Mouse (Mus musculus) limb, embryonic 13.5 days (tissue): ENCODE measurements around the gene Zmynd8. TPM values are rescaled to one million over a fixed set of nuclear protein-coding genes. Genes with fewer than 3 reads are reported as not detected.
A peak's percentile ranks its signal among the peaks of the same experiment; 100 is the strongest.

Experiments used
- ATAC-seq: fragments of 200-750 bp; cut with Nextera tagmentation; 2 replicates; pipeline ENCODE4 v1.8.0; 2017; ENCODE audit warnings: low read depth, moderate number of reproducible peaks, moderate TSS enrichment; ENCODE audit not compliant: low FRiP score
- H3K27ac ChIP-seq: fragments of 300-500 bp; sonication (generic); 2 replicates; pipeline ENCODE4 v1.5.1; 2015; ENCODE audit warnings: inconsistent platforms, mild to moderate bottlenecking, moderate library complexity
- H3K27me3 ChIP-seq: fragments of 300-500 bp; sonication (generic); 2 replicates; pipeline ENCODE4 v1.6.1; 2015; ENCODE audit warnings: mild to moderate bottlenecking, inconsistent platforms
- H3K36me3 ChIP-seq: fragments of 300-500 bp; sonication (generic); 2 replicates; pipeline ENCODE4 v1.6.1; 2015; ENCODE audit warnings: inconsistent platforms, mild to moderate bottlenecking, moderate library complexity
- H3K4me1 ChIP-seq: fragments of 300-500 bp; sonication (generic); 2 replicates; pipeline ENCODE4 v1.6.1; 2015; ENCODE audit warnings: inconsistent platforms
- H3K4me2 ChIP-seq: fragments of 300-500 bp; sonication (generic); replicated peaks from 2 replicates; pipeline ENCODE4 v1.6.1; 2015; ENCODE audit warnings: inconsistent platforms, mild to moderate bottlenecking, moderate library complexity
- H3K4me3 ChIP-seq: fragments of 300-500 bp; sonication (generic); 2 replicates; pipeline ENCODE4 v1.5.1; 2015; ENCODE audit warnings: moderate library complexity, mild to moderate bottlenecking, inconsistent platforms
- H3K9ac ChIP-seq: fragments of 300-500 bp; sonication (generic); 2 replicates; pipeline ENCODE4 v1.6.1; 2015; ENCODE audit warnings: mild to moderate bottlenecking, inconsistent platforms
- H3K9me3 ChIP-seq: fragments of 300-500 bp; sonication (generic); 2 replicates; pipeline ENCODE4 v1.6.1; 2016; ENCODE audit warnings: inconsistent platforms
- WGBS: fragments of 180-500 bp; shearing (Covaris S2); methylation state at CpG from one replicate; pipeline ENCODE4 v1.1.7; 2015; 5-methylcytosine and 5-hydroxymethylcytosine counted together
- polyA plus RNA-seq: library from polyadenylated mRNA; unstranded; fragments of >200 nt; fragmentation: Nextera tagmentation; extraction: Ambion mirVana; gene quantifications from 2 replicates; pipeline ENCODE4 v1.2.1, GENCODE M21; 2015

Gene Zmynd8
- polyA plus RNA-seq, 1 experiment from 2014 or later: 65.7 TPM

GRCm38 (mm10) chr2:165782324-165782723, 116.5 kb downstream of the Zmynd8 start:
- no peak overlapping the region for H3K9ac ChIP-seq
- H3K4me2 ChIP-seq: no peak overlapping the region

GRCm38 (mm10) chr2:165778927-165779326, 119.9 kb downstream of the Zmynd8 start:
- no peak overlapping the region for H3K4me2 ChIP-seq
- 0 out of 2 replicates have a peak, but pooled peaks have one; percentile 49 for ATAC-seq
- H3K4me3 ChIP-seq: no peak overlapping the region
- peaks cover 13% of the 10 kb centered on the region for H3K4me1 ChIP-seq
- no peaks in the 10 kb centered on the region for H3K27me3 ChIP-seq
- peaks cover 23% of the 10 kb centered on the region for H3K36me3 ChIP-seq
- 28% methylated on average over 6 of the region's 6 CpGs for WGBS
- no peak overlapping the region for H3K27ac ChIP-seq
- H3K9me3 ChIP-seq: peaks cover 8% of the 10 kb centered on the region; the same call in 1 of the 2 replicates
- H3K9ac ChIP-seq: no peak overlapping the region

More at GRCm38 (mm10) chr2:165782324-165782723, 116.5 kb downstream of the Zmynd8 start:
- 0 out of 2 replicates have a peak, but pooled peaks have one; percentile 13 for ATAC-seq
- peaks cover 13% of the 10 kb centered on the region for H3K4me1 ChIP-seq
- no peak overlapping the region for H3K27ac ChIP-seq
- no peaks in the 10 kb centered on the region for H3K9me3 ChIP-seq
- H3K36me3 ChIP-seq: peaks cover 53% of the 10 kb centered on the region
- 38% methylated on average over 5 of the region's 5 CpGs for WGBS
- H3K4me3 ChIP-seq: no peak overlapping the region
- no peaks in the 10 kb centered on the region for H3K27me3 ChIP-seq

- Histone ChIP-seq H3K9me3 (peaks cover 4% of the 10 kb centered on the region; the same call in 1 of the 2 replicates), H3K27me3 (no peaks in the 10 kb centered on the region), H3K4me2 (no peak overlapping the region), H3K4me1 (peaks cover 12% of the 10 kb centered on the region), H3K4me3 (no peak overlapping the region), H3K9ac (no peak overlapping the region), H3K36me3 (peaks cover 6% of the 10 kb centered on the region), H3K27ac (no peak overlapping the region)
- no peak for ATAC-seq
- 26% methylated on average over 10 of the region's 10 CpGs for WGBS
These were observed 129.4 kb downstream of the Zmynd8 start for GRCm38 (mm10) chr2:165769375-165769948.

- no peaks in the 10 kb centered on the region for H3K9me3 ChIP-seq
- no peak overlapping the region for H3K4me3 ChIP-seq
- no peak overlapping the region for H3K4me2 ChIP-seq
- no peak overlapping the region for H3K9ac ChIP-seq
- no peaks in the 10 kb centered on the region for H3K27me3 ChIP-seq
- ATAC-seq: no peak
- peaks cover 7% of the 10 kb centered on the region for H3K36me3 ChIP-seq
- WGBS: 43% methylated on average over 11 of the region's 11 CpGs
- H3K4me1 ChIP-seq: peaks cover 12% of the 10 kb centered on the region
- no peak overlapping the region for H3K27ac ChIP-seq
These were observed 129.9 kb downstream of the Zmynd8 start for GRCm38 (mm10) chr2:165768805-165769358.

GRCm38 (mm10) chr2:165759421-165759985, 139.3 kb downstream of the Zmynd8 start:
- Histone ChIP-seq H3K4me3 (no peak overlapping the region), H3K4me1 (no peaks in the 10 kb centered on the region), H3K4me2 (no peak overlapping the region), H3K36me3 (peaks cover 4% of the 10 kb centered on the region; the same call in 1 of the 2 replicates), H3K9ac (no peak overlapping the region; the same call in 1 of the 2 replicates), H3K27ac (no peak overlapping the region), H3K27me3 (no peaks in the 10 kb centered on the region), H3K9me3 (no peaks in the 10 kb centered on the region)
- ATAC-seq: 0 out of 2 replicates have a peak, but pooled peaks have one; percentile 59
- WGBS: 80% methylated on average over 13 of the region's 13 CpGs

GRCm38 (mm10) chr2:165758534-165758933, 140.3 kb downstream of the Zmynd8 start:
- WGBS: 42% methylated on average over 5 of the region's 5 CpGs
- no peaks in the 10 kb centered on the region for H3K9me3 ChIP-seq
- no peak overlapping the region for H3K9ac ChIP-seq
- no peak overlapping the region for H3K4me3 ChIP-seq
- H3K27me3 ChIP-seq: no peaks in the 10 kb centered on the region
- no peak overlapping the region for H3K27ac ChIP-seq
- no peak for ATAC-seq
- no peaks in the 10 kb centered on the region for H3K36me3 ChIP-seq
- H3K4me2 ChIP-seq: no peak overlapping the region
- no peaks in the 10 kb centered on the region for H3K4me1 ChIP-seq

- no peak overlapping the region for H3K9ac ChIP-seq
- no peak for ATAC-seq
- H3K27me3 ChIP-seq: no peaks in the 10 kb centered on the region
- H3K9me3 ChIP-seq: no peaks in the 10 kb centered on the region
- H3K27ac ChIP-seq: no peak overlapping the region
- H3K36me3 ChIP-seq: no peaks in the 10 kb centered on the region
- H3K4me2 ChIP-seq: no peak overlapping the region
- no peak overlapping the region for H3K4me3 ChIP-seq
- WGBS: 71% methylated on average over 15 of the region's 15 CpGs
- no peaks in the 10 kb centered on the region for H3K4me1 ChIP-seq
These were observed 141.0 kb downstream of the Zmynd8 start for GRCm38 (mm10) chr2:165757799-165758198.

GRCm38 (mm10) chr2:165752704-165753103, 146.1 kb downstream of the Zmynd8 start:
- WGBS: 82% methylated on average over 4 of the region's 4 CpGs
- H3K9ac ChIP-seq: no peak overlapping the region
- no peak for ATAC-seq

GRCm38 (mm10) chr2:165751068-165751467, 147.7 kb downstream of the Zmynd8 start:
- ATAC-seq: peak; percentile 55
- Histone ChIP-seq H3K4me1 (peaks cover 19% of the 10 kb centered on the region), H3K4me2 (no peak overlapping the region), H3K4me3 (no peak overlapping the region), H3K9ac (no peak overlapping the region), H3K27me3 (peaks cover 22% of the 10 kb centered on the region), H3K36me3 (no peaks in the 10 kb centered on the region), H3K27ac (no peak overlapping the region), H3K9me3 (no peaks in the 10 kb centered on the region)
- WGBS: 30% methylated on average over 7 of the region's 7 CpGs

More at GRCm38 (mm10) chr2:165752704-165753103, 146.1 kb downstream of the Zmynd8 start:
- peaks cover 18% of the 10 kb centered on the region for H3K27me3 ChIP-seq
- no peak overlapping the region for H3K4me2 ChIP-seq
- H3K4me1 ChIP-seq: peaks cover 19% of the 10 kb centered on the region
- H3K36me3 ChIP-seq: no peaks in the 10 kb centered on the region
- H3K27ac ChIP-seq: no peak overlapping the region
- H3K4me3 ChIP-seq: no peak overlapping the region
- no peaks in the 10 kb centered on the region for H3K9me3 ChIP-seq

GRCm38 (mm10) chr2:165748426-165748825, 150.4 kb downstream of the Zmynd8 start:
- H3K4me3 ChIP-seq: no peak overlapping the region
- 7% methylated on average over 11 of the region's 11 CpGs for WGBS
- peaks cover 22% of the 10 kb centered on the region for H3K4me1 ChIP-seq
- peak overlapping the region; percentile 45; the same call in 1 of the 2 replicates for H3K9ac ChIP-seq
- no peak for ATAC-seq
- H3K4me2 ChIP-seq: 0 out of 2 replicates have a peak overlapping the region, but pooled peaks have one; percentile 25
- no peaks in the 10 kb centered on the region for H3K36me3 ChIP-seq
- H3K27me3 ChIP-seq: peaks cover 22% of the 10 kb centered on the region
- no peaks in the 10 kb centered on the region for H3K9me3 ChIP-seq
- peak overlapping the region; percentile 33 for H3K27ac ChIP-seq

- ATAC-seq: no peak
- 38% methylated on average over 7 of the region's 7 CpGs for WGBS
- Histone ChIP-seq H3K9me3 (no peaks in the 10 kb centered on the region), H3K36me3 (no peaks in the 10 kb centered on the region), H3K27me3 (peaks cover 22% of the 10 kb centered on the region), H3K4me3 (no peak overlapping the region), H3K27ac (peak overlapping the region; percentile 33), H3K4me1 (peaks cover 22% of the 10 kb centered on the region), H3K9ac (no peak overlapping the region), H3K4me2 (no peak overlapping the region)
These were observed 150.8 kb downstream of the Zmynd8 start for GRCm38 (mm10) chr2:165747975-165748374.

- Histone ChIP-seq H3K36me3 (no peaks in the 10 kb centered on the region), H3K9me3 (no peaks in the 10 kb centered on the region), H3K4me3 (no peak overlapping the region), H3K4me1 (peaks cover 36% of the 10 kb centered on the region), H3K4me2 (no peak overlapping the region), H3K9ac (no peak overlapping the region), H3K27me3 (peaks cover 27% of the 10 kb centered on the region), H3K27ac (no peak overlapping the region)
- no peak for ATAC-seq
- 65% methylated on average over 18 of the region's 18 CpGs for WGBS
These were observed 153.3 kb downstream of the Zmynd8 start for GRCm38 (mm10) chr2:165745306-165746098.
